ENCODE assay signal across 17 mouse cellular contexts in genomic region chr2:31525778-31526177, GRCm38 (mm10). TPM values are rescaled to one million over a fixed set of nuclear protein-coding genes. Genes with fewer than 3 reads are reported as not detected.
DNase-seq lines count a peak whose midpoint lies in the region; ATAC-seq lines count a peak whose summit lies in the region.
"Had no signal": no experiment of that assay in that cellular context is flagged by ENCODE, and none has a peak within 500 bp of the region (broad histone marks: within the 10 kb centered on the region; RNA-seq: fewer than 3 reads in every experiment).

No protein-coding gene starts in this region.

- DNase-seq in embryo, embryonic 10 days (ENCODE audit: low spot score): peak; percentile 54
- no peak for DNase-seq in embryo, embryonic 9.5 days (ENCODE audit: extremely low spot score)
- no peak for DNase-seq in kidney, adult 8-10 months
- DNase-seq in neural tube, embryonic 10.5 days (ENCODE audit: extremely low spot score, low spot score): peak; percentile 44
- no peak for DNase-seq in thymus, adult 18-20 months
- no peak for DNase-seq in layer of hippocampus, adult 18-20 months (ENCODE audit: low spot score in 2 of 2)
- DNase-seq: adrenal gland, adult 8-10 months; cerebellum, adult 9-11 months; kidney, adult 9 months; lung, adult 2 months; right cerebral cortex, adult 18-20 months; thymus, postnatal 36 days had no signal

- H3K36me3 ChIP-seq in kidney, embryonic 15.5 days: no peaks in the 10 kb centered on the region
- no peaks in the 10 kb centered on the region for H3K36me3 ChIP-seq in neural tube, embryonic 15.5 days
- H3K36me3 ChIP-seq: hindbrain, embryonic 12.5 days; limb, embryonic 15.5 days had no signal

- no peaks in the 10 kb centered on the region for H3K9me3 ChIP-seq in kidney, embryonic 15.5 days (replicated peaks)
- H3K9me3 ChIP-seq in neural tube, embryonic 15.5 days (replicated peaks): no peaks in the 10 kb centered on the region
- H3K9me3 ChIP-seq: hindbrain, embryonic 12.5 days; limb, embryonic 15.5 days; megakaryocyte, embryonic 14.5 days had no signal

- WGBS in kidney, embryonic 15.5 days: 34% methylated on average over 10 of the region's 10 CpGs
- WGBS in neural tube, embryonic 15.5 days: 28% methylated on average over 10 of the region's 10 CpGs

- no peak overlapping the region for H3K9ac ChIP-seq in kidney, embryonic 15.5 days
- no peak overlapping the region for H3K9ac ChIP-seq in neural tube, embryonic 15.5 days (replicated peaks)
- H3K9ac ChIP-seq: hindbrain, embryonic 12.5 days; limb, embryonic 15.5 days had no signal

- no peak overlapping the region for H3K27ac ChIP-seq in kidney, embryonic 15.5 days
- no peak overlapping the region for H3K27ac ChIP-seq in neural tube, embryonic 15.5 days (replicated peaks)
- H3K27ac ChIP-seq: hindbrain, embryonic 12.5 days; limb, embryonic 15.5 days had no signal

- peaks cover 17% of the 10 kb centered on the region for H3K4me1 ChIP-seq in kidney, embryonic 15.5 days
- H3K4me1 ChIP-seq in neural tube, embryonic 15.5 days: no peaks in the 10 kb centered on the region

- no peak overlapping the region for H3K4me3 ChIP-seq in kidney, embryonic 15.5 days (replicated peaks)
- no peak overlapping the region for H3K4me3 ChIP-seq in neural tube, embryonic 15.5 days (replicated peaks)
- H3K4me3 ChIP-seq: hindbrain, embryonic 12.5 days; limb, embryonic 15.5 days; megakaryocyte, embryonic 14.5 days had no signal

- H3K4me2 ChIP-seq in kidney, embryonic 15.5 days: no peak overlapping the region
- no peak overlapping the region for H3K4me2 ChIP-seq in neural tube, embryonic 15.5 days
- H3K4me2 ChIP-seq: hindbrain, embryonic 12.5 days; limb, embryonic 15.5 days had no signal

- ATAC-seq in kidney, embryonic 15.5 days (replicated peaks; ENCODE audit: low FRiP score): peak; percentile 36; the same call in 1 of the 2 replicates
- no peak for ATAC-seq in neural tube, embryonic 15.5 days (ENCODE audit: low FRiP score)

- H3K27me3 ChIP-seq in kidney, embryonic 15.5 days: no peaks in the 10 kb centered on the region
- peaks cover 39% of the 10 kb centered on the region for H3K27me3 ChIP-seq in neural tube, embryonic 15.5 days (replicated peaks)
- H3K27me3 ChIP-seq: limb, embryonic 15.5 days had no signal

RNA-seq across cellular contexts. Expression of gene Fubp3, which starts 46.7 kb away (rescaled TPM):
- 86.4 and 98.7 TPM in 2 replicates for polyA plus RNA-seq in kidney, embryonic 15.5 days (2015; fragmentation: Nextera tagmentation; extraction: Ambion mirVana)
- polyA plus RNA-seq in neural tube, embryonic 15.5 days (2015; fragmentation: Nextera tagmentation; extraction: Ambion mirVana): 44.9 and 51.3 TPM in 2 replicates
- 10 to 100 TPM; 34.3 to 39.1 TPM for total RNA-seq in layer of hippocampus, adult 18-20 months (2021)

RNA-seq across cellular contexts. Expression of gene Ass1, which starts 55.8 kb away (rescaled TPM):
- 72.1 and 77.8 TPM in 2 replicates for polyA plus RNA-seq in kidney, embryonic 15.5 days (2015; fragmentation: Nextera tagmentation; extraction: Ambion mirVana)
- 9.1 and 21.3 TPM in 2 replicates for polyA plus RNA-seq in neural tube, embryonic 15.5 days (2015; fragmentation: Nextera tagmentation; extraction: Ambion mirVana)
- 10 to 100 TPM; 33.8 to 40.5 TPM for total RNA-seq in layer of hippocampus, adult 18-20 months (2021)

Comparison
In these comparisons a context has a peak if more than half of its experiments do, and no peak if none do; other contexts are left out.
1. DNase-seq: peak in embryo, embryonic 10 days (single experiment) and neural tube, embryonic 10.5 days (single experiment); none in embryo, embryonic 9.5 days (single experiment), kidney, adult 8-10 months (0 of 2), thymus, adult 18-20 months (0 of 2) and layer of hippocampus, adult 18-20 months (0 of 2).